Mouse (Mus musculus): Measurements from ENCODE around the gene Fam110c. TPM values are rescaled to one million over a fixed set of nuclear protein-coding genes. Genes with fewer than 3 reads are reported as not detected.
"Not testable (repeated sequence)": the region's sequence is repeated elsewhere in the genome, so short reads cannot be mapped to it uniquely, and the experiment has no call there.

Fam110c gene
- polyA plus RNA-seq (2015; fragmentation: Nextera tagmentation; extraction: Ambion mirVana): 4.7 and 4.9 TPM in 2 replicates

DNA sequence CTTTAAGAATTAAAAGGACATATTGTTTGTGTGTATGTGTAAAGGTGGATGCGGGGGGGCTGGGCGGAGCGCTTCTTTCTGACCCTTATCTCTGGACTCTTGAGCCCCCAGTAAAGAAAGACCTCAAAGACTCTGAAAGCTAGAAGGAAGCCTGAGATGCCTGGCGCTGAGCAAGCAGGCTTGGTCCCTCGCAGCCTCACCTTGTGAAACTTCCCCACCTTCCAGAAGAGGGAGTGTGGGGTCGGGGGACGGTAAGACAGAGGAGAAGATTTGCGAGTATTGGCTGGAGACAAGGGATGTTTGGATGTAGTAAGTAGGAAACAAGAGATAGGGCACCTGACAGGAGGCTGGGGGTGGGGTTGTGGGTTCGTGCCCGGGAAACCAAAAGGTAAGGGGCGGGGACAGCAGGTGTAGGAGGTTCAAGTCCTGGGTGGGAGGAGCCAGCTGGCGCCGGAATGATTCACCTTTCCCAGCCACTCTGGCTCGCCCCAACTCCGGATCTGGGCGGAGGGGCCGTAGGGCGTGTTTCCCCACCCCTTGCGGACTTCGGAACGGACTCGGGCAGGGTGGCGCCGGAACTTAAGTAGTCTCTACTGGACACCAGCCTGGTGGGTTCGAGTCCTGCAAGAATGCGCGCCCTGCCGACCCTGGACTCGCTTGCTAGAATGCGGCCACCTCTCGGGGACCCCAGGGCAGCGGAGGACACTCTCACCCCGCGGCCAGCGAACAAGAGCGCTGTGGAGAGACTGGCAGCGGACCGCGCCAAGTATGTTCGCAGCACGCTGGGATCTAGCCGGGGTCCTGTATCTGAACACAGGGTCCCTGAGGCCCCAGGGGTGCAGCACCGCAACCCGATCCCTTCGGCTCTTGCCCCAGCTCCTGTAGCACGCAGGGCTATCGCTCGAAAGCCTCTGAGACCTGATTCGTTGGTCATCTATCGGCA, at the start of gene Fam110c:
Fam110c (plus strand) TSS at position 450 of the 943 bp plus-strand sequence.
- H3K4me3 ChIP-seq (replicated peaks): peak within 1 kb of the TSS; percentile 65
- 1% methylated on average over 50 of the region's 50 CpGs for WGBS
- ATAC-seq (replicated peaks; ENCODE audit: low FRiP score): peak; percentile 87
- no peaks in the 10 kb centered on the region for H3K36me3 ChIP-seq
- peak within 1 kb of the TSS; percentile 54 for H3K9ac ChIP-seq
- H3K27me3 ChIP-seq: peaks cover 44% of the 10 kb centered on the region
- peaks cover 29% of the 10 kb centered on the region for H3K4me1 ChIP-seq
- peak within 1 kb of the TSS; percentile 60; the same call in 1 of the 2 replicates for H3K27ac ChIP-seq
- no peaks in the 10 kb centered on the region for H3K9me3 ChIP-seq (replicated peaks)
- peak within 1 kb of the TSS; percentile 97 for H3K4me2 ChIP-seq

GRCm38 (mm10) chr12:31026423-31026822, 47.2 kb upstream of the Fam110c start:
- 17% methylated on average over 7 of the region's 7 CpGs for WGBS
- no peaks in the 10 kb centered on the region for H3K9me3 ChIP-seq (replicated peaks)
- no peaks in the 10 kb centered on the region for H3K27me3 ChIP-seq
- peaks cover 4% of the 10 kb centered on the region; the same call in 1 of the 2 replicates for H3K4me1 ChIP-seq
- ATAC-seq (replicated peaks; ENCODE audit: low FRiP score): peak; percentile 85
- H3K36me3 ChIP-seq: no peaks in the 10 kb centered on the region
- H3K9ac ChIP-seq: no peak overlapping the region
- H3K4me3 ChIP-seq (replicated peaks): no peak overlapping the region
- H3K27ac ChIP-seq: no peak overlapping the region
- no peak overlapping the region for H3K4me2 ChIP-seq

- H3K27me3 ChIP-seq: no peaks in the 10 kb centered on the region
- H3K4me2 ChIP-seq: no peak overlapping the region
- no peaks in the 10 kb centered on the region for H3K9me3 ChIP-seq (replicated peaks)
- H3K9ac ChIP-seq: no peak overlapping the region
- H3K36me3 ChIP-seq: no peaks in the 10 kb centered on the region
- 87% methylated on average over 4 of the region's 4 CpGs for WGBS
- H3K4me1 ChIP-seq: no peaks in the 10 kb centered on the region
- H3K4me3 ChIP-seq (replicated peaks): no peak overlapping the region
- ATAC-seq (replicated peaks; ENCODE audit: low FRiP score): no peak
- no peak overlapping the region for H3K27ac ChIP-seq
Measured at GRCm38 (mm10) chr12:31052066-31052465, 21.6 kb upstream of the Fam110c start.

DNA sequence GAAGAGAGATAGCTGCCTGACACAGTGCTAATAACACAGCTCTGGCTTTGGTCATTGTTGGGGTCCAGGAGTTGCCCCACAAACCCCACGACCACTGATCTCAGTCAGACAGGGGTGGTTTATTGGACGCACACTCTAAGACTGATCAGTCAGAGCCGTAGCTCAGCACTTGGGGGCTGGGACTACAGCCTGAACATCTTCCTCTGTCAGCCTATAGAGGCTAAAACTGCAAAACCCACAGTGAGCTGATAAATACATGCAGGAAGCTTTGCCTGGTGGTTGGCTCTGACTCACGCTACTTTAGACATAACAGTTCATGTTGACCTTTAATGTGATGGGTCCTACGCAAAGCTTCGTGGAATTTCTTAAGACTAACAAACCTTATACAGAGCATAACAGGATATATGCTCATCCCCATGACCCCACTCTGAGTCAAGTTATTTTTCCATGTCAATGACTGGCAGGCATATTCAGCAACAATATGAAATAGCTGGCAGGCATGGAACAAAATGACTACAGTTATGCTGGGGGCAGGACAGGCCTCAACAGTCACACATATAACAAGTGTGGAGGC, 17.3 kb upstream of the Fam110c start:
- H3K27me3 ChIP-seq: no peaks in the 10 kb centered on the region
- no peaks in the 10 kb centered on the region for H3K36me3 ChIP-seq
- WGBS: 77% methylated on average over 6 of the region's 6 CpGs
- peaks cover 4% of the 10 kb centered on the region for H3K4me1 ChIP-seq
- H3K4me2 ChIP-seq: no peak overlapping the region
- H3K4me3 ChIP-seq (replicated peaks): no peak overlapping the region
- no peak overlapping the region for H3K9ac ChIP-seq
- no peak overlapping the region for H3K27ac ChIP-seq
- H3K9me3 ChIP-seq (replicated peaks): no peaks in the 10 kb centered on the region
- no peak for ATAC-seq (replicated peaks; ENCODE audit: low FRiP score)

GRCm38 (mm10) chr12:31059393-31059853, 14.2 kb upstream of the Fam110c start:
- Histone ChIP-seq H3K27me3 (no peaks in the 10 kb centered on the region), H3K9ac (no peak overlapping the region), H3K36me3 (no peaks in the 10 kb centered on the region), H3K4me3 (replicated peaks) (no peak overlapping the region), H3K9me3 (replicated peaks) (no peaks in the 10 kb centered on the region), H3K4me1 (peaks cover 4% of the 10 kb centered on the region), H3K27ac (0 out of 2 replicates have a peak overlapping the region, but pooled peaks have one; percentile 37), H3K4me2 (no peak overlapping the region)
- no peak for ATAC-seq (replicated peaks; ENCODE audit: low FRiP score)
- WGBS: 45% methylated on average over 8 of the region's 8 CpGs

- 49% methylated on average over 8 of the region's 8 CpGs for WGBS
- Histone ChIP-seq H3K27ac (no peak overlapping the region), H3K9me3 (replicated peaks) (no peaks in the 10 kb centered on the region), H3K4me1 (peaks cover 4% of the 10 kb centered on the region), H3K9ac (no peak overlapping the region), H3K27me3 (no peaks in the 10 kb centered on the region), H3K4me2 (peak overlapping the region; percentile 36; the same call in 1 of the 2 replicates), H3K36me3 (no peaks in the 10 kb centered on the region), H3K4me3 (replicated peaks) (no peak overlapping the region)
- no peak for ATAC-seq (replicated peaks; ENCODE audit: low FRiP score)
Measured at GRCm38 (mm10) chr12:31060245-31060644, 13.4 kb upstream of the Fam110c start.

- peaks cover 21% of the 10 kb centered on the region for H3K4me1 ChIP-seq
- H3K9ac ChIP-seq: no peak overlapping the region
- no peak overlapping the region for H3K4me3 ChIP-seq (replicated peaks)
- no peaks in the 10 kb centered on the region for H3K9me3 ChIP-seq (replicated peaks)
- peaks cover 33% of the 10 kb centered on the region for H3K27me3 ChIP-seq
- no peak overlapping the region for H3K4me2 ChIP-seq
- no peak for ATAC-seq (replicated peaks; ENCODE audit: low FRiP score)
- 81% methylated on average over 5 of the region's 5 CpGs for WGBS
- no peak overlapping the region for H3K27ac ChIP-seq
- no peaks in the 10 kb centered on the region for H3K36me3 ChIP-seq
Measured at GRCm38 (mm10) chr12:31071222-31071621, 2.4 kb upstream of the Fam110c start.

DNA sequence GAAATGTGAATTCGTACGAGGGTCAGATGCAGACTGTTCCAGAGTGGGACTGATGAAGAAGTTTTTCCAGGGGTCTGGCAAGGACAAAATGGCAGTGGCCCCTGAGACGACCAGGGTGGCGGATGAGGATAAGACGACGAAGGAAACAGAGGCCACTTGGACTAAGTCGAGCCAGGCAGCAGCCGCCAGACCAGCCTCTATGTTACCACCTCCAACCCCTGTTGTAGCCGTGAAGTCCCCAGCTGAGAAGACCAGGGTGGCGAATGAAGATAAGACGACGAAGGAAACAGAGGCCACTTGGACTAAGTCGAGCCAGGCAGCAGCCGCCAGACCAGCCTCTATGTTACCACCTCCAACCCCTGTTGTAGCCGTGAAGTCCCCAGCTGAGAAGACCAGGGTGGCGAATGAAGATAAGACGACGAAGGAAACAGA, 710 bp downstream of the Fam110c start:
- Histone ChIP-seq H3K4me2 (peak overlapping the region; percentile 97), H3K27me3 (peaks cover 44% of the 10 kb centered on the region), H3K9ac (peak overlapping the region; percentile 54), H3K4me1 (peaks cover 29% of the 10 kb centered on the region), H3K27ac (0 out of 2 replicates have a peak overlapping the region, but pooled peaks have one; percentile 32), H3K4me3 (replicated peaks) (peak overlapping the region; percentile 65)
- H3K36me3 ChIP-seq; H3K9me3 ChIP-seq (replicated peaks): not testable (repeated sequence)
- under 1% methylated on average over 18 of the region's 18 CpGs for WGBS
- peak; percentile 45 for ATAC-seq (replicated peaks; ENCODE audit: low FRiP score)

GRCm38 (mm10) chr12:31074839-31075538, 1.3 kb downstream of the Fam110c start:
- H3K4me1 ChIP-seq: peaks cover 29% of the 10 kb centered on the region
- peak overlapping the region; percentile 97 for H3K4me2 ChIP-seq
- H3K9me3 ChIP-seq (replicated peaks): no peaks in the 10 kb centered on the region
- peak overlapping the region; percentile 65 for H3K4me3 ChIP-seq (replicated peaks)
- H3K27ac ChIP-seq: peak overlapping the region; percentile 60
- WGBS: 2% methylated on average over 24 of the region's 24 CpGs
- H3K27me3 ChIP-seq: peaks cover 44% of the 10 kb centered on the region
- peak overlapping the region; percentile 43 for H3K9ac ChIP-seq
- H3K36me3 ChIP-seq: no peaks in the 10 kb centered on the region
- peak; percentile 63 for ATAC-seq (replicated peaks; ENCODE audit: low FRiP score)

DNA sequence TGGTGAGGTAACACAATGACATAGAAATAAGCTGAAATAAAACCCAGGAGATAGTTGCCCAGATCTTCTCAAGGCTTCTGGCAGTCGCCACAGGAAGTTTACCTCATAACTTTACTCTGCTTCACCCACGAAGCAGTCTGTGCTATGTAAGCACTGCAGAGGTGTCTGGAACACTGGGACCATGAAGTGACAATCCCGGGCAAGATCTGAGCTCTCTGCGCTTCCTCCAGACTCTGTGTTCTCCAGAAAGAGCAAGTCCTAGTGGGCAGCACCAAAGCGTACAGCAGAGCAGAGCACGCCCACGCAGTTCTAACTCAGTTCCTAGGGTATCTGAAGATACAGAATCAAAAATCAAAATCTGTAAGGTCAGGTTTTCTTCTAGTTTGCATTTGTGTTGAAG, 3.4 kb downstream of the Fam110c start:
- ATAC-seq (replicated peaks; ENCODE audit: low FRiP score): no peak
- H3K27me3 ChIP-seq: peaks cover 44% of the 10 kb centered on the region
- H3K4me3 ChIP-seq (replicated peaks): no peak overlapping the region
- no peaks in the 10 kb centered on the region for H3K9me3 ChIP-seq (replicated peaks)
- WGBS: 74% methylated on average over 7 of the region's 7 CpGs
- peaks cover 29% of the 10 kb centered on the region for H3K4me1 ChIP-seq
- H3K27ac ChIP-seq: no peak overlapping the region
- no peaks in the 10 kb centered on the region for H3K36me3 ChIP-seq
- no peak overlapping the region for H3K9ac ChIP-seq
- no peak overlapping the region for H3K4me2 ChIP-seq

GRCm38 (mm10) chr12:31078030-31078429, 4.4 kb downstream of the Fam110c start:
- peaks cover 34% of the 10 kb centered on the region for H3K27me3 ChIP-seq
- ATAC-seq (replicated peaks; ENCODE audit: low FRiP score): no peak
- H3K4me3 ChIP-seq (replicated peaks): no peak overlapping the region
- H3K9ac ChIP-seq: no peak overlapping the region
- 58% methylated on average over 4 of the region's 4 CpGs for WGBS
- H3K4me1 ChIP-seq: peaks cover 29% of the 10 kb centered on the region
- no peak overlapping the region for H3K4me2 ChIP-seq
- no peaks in the 10 kb centered on the region for H3K9me3 ChIP-seq (replicated peaks)
- no peaks in the 10 kb centered on the region for H3K36me3 ChIP-seq
- no peak overlapping the region for H3K27ac ChIP-seq
